Mouse (Mus musculus): ENCODE measurements around the gene Dirc2.
A peak's percentile ranks its signal among the peaks of the same experiment; 100 is the strongest.

The Dirc2 gene

GRCm38 (mm10) chr16:35739548-35739947 lies 29.6 kb downstream of the Dirc2 start:
- no peak for DNase-seq (ENCODE audit: low spot score in 2 of 2)

DNA sequence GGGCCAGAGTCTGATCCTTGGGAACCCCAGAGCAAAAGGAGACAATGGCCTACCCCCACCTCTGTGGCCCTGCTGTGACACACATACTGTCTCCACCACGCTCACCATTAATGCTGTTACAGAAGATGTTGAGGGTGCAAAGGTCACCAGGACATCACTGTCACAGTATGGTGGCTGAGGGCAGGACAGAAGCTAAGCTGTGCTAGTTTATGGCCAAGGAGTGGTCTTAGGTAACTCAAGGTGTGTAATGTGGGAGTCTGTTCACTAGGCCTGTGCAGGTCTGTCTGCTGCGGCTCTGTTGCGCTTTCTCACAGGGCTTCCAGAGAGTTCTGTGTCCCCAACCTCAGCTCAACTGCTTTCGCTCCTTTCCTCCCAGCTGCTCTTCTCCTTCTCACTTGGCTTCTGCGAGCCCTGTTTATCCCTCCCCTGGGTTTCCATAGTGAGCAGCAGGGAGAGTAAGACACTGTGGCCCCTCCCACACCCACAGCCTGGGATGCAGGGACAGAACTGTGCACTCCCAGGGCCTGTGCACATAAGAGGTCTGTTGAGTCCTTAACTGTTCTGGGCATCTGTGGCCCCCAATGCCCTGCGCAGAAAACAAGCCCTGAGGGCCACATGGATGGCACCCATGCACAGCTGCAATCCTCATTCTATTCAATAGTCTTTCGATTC lies 30.9 kb downstream of the Dirc2 start:
- DNase-seq (ENCODE audit: low spot score in 2 of 2): no peak

- DNase-seq (ENCODE audit: low spot score in 2 of 2): no peak
Observed at GRCm38 (mm10) chr16:35734038-35734437, 35.1 kb downstream of the Dirc2 start.

DNA sequence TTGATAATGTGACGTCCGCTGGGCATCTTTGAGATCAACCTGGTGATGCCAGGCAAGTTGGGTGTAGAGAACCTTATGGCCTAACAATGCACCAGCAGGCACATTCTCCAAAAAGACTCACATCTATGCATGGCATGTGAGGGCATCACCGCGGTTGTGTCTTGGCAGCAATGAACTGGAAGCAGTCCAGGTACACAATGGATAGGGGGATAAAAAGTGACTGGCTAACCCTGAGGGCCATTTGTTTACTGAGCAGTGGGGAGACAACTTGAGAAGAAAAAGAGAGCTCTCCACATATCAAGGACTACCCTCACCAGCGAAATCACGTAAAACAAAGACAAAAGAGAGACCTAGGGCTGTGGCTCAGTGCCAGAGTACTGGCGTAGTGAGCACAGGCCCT lies 37.1 kb downstream of the Dirc2 start:
- DNase-seq (ENCODE audit: low spot score in 2 of 2): no peak

- no peak for DNase-seq (ENCODE audit: low spot score in 2 of 2)
Observed at GRCm38 (mm10) chr16:35729151-35729738, 39.9 kb downstream of the Dirc2 start.

DNA sequence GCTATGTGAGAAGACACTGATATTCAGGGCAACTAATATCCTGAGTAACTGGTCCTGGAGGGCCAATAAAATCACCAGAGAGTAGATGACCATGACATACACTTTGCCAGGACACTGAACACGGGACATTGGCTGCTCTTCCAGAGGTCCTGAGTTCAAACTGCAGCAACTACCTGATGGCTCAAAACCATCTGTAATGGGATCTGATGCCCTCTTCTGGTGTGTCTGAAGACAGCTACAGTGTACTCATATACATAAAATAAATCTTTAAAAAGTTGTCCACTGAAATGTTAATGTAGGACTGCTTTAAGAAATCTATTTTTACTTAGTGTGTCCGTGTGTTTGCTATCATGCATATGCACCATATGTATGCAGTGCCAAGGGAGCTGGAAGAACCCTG lies 42.6 kb downstream of the Dirc2 start:
- no peak for DNase-seq (ENCODE audit: low spot score in 2 of 2)

- no peak for DNase-seq (ENCODE audit: low spot score in 2 of 2)
Observed at GRCm38 (mm10) chr16:35724561-35724960, 44.6 kb downstream of the Dirc2 start.

DNA sequence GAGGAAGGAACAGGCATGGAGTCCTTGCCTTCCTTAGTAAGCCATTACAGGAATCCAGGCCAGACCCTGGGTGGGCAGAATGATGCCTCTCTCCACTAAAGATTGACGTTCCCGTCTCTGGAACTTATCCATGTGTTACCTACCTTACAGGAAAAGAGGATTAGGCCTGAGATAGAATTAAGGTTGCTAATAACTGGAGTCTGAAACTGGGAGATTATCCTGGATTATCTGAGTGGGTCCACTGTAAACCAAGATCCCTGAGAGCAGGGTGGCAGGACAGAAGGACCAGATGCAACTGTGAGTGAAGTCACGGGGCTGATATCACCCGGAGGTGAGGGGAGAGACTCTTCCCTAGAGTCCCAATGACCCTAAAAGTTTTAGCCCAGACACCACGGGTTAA lies 51.4 kb downstream of the Dirc2 start:
- no peak for DNase-seq (ENCODE audit: low spot score in 2 of 2)

DNA sequence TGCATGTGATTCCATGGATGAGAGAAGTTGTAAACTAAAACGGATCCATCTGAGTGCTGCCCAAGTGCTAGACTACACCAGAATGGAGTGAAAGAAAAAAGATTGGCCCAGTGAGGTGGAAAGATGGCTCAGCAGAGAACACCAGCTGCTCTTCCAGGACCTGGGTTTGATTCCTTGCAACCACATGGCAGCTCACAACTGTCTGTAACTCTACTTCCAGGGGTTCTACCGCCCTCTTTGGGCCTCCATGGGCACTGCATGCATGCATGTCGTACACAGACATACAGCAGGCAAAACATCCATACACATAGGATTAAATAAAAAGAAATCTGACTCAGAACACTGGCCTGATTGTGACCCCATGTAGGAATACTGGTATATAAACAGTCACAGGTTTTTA lies 52.9 kb downstream of the Dirc2 start:
- no peak for DNase-seq (ENCODE audit: low spot score in 2 of 2)

- no peak for DNase-seq (ENCODE audit: low spot score in 2 of 2)
Observed at GRCm38 (mm10) chr16:35715771-35716170, 53.4 kb downstream of the Dirc2 start.

DNA sequence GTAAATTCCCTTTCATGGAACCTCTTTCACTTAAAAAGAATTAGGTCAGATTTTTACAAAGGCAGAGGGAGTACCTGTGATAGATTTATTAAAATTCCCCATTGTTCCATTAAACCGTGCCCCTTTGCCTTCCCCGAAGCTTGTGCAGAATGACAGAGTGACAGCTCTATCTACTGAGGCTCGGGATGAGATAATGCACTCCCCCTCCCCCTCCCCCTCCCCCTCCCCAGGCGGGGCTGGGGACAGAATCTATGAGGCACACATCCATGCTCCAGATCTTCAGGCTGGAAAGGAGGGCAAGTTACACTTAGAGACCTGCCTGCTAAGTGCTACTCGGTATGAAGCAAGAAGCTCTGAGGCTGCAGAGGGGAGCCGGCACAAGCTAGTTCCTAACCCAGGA lies 53.8 kb downstream of the Dirc2 start:
- DNase-seq (ENCODE audit: low spot score in 2 of 2): no peak

- no peak for DNase-seq (ENCODE audit: low spot score in 2 of 2)
Observed at GRCm38 (mm10) chr16:35714689-35715088, 54.5 kb downstream of the Dirc2 start.

- DNase-seq (ENCODE audit: low spot score in 2 of 2): no peak
Observed at GRCm38 (mm10) chr16:35713606-35714005, 55.5 kb downstream of the Dirc2 start.

GRCm38 (mm10) chr16:35711004-35711403 lies 58.2 kb downstream of the Dirc2 start:
- no peak for DNase-seq (ENCODE audit: low spot score in 2 of 2)

- no peak for DNase-seq (ENCODE audit: low spot score in 2 of 2)
Observed at GRCm38 (mm10) chr16:35707004-35707403, 62.2 kb downstream of the Dirc2 start.

GRCm38 (mm10) chr16:35704796-35705195 lies 64.4 kb downstream of the Dirc2 start:
- DNase-seq (ENCODE audit: low spot score in 2 of 2): no peak

- no peak for DNase-seq (ENCODE audit: low spot score in 2 of 2)
Observed at GRCm38 (mm10) chr16:35703763-35704679, 65.1 kb downstream of the Dirc2 start.

DNA sequence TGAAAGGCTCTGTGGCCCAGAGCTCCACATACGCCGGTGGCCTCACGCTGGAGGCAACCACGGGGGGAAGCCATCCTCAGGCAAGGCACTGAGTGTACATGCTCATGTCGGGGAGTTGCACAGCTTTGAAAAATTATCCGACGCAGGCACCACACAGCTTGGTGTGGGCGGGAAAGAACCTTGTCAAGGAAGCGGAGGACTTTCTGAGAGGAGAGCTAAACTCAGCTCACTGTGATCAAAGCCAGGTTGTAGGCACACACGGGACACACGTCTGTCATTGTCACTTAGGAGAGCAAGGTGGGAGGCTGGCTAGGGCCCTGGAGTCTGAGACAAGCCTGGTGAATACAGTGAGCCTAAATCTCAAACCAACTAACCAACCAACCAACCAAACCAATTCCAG lies 67.3 kb downstream of the Dirc2 start:
- peak; percentile 42 to 71 for DNase-seq (ENCODE audit: low spot score in 2 of 2)

DNA sequence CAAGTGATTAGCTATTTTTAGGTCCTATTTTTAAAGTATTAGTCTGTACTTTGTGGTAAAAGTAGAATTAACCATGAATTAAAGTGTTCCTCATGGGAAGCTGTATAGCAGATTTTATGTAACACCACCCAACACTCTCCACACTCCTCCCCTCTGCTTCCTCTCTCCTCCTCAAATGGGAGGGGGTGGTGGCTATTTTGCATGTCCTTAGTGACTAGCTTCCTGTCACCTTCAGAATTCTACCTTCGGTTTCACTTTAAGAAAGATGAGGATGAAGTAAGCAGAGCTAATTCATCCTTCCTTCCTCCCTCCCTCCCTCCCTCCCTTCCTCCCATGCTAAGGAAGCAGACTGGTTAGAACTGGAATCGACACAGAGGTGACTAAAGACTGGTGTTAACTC lies 73.1 kb downstream of the Dirc2 start:
- DNase-seq (ENCODE audit: low spot score in 2 of 2): no peak

DNA sequence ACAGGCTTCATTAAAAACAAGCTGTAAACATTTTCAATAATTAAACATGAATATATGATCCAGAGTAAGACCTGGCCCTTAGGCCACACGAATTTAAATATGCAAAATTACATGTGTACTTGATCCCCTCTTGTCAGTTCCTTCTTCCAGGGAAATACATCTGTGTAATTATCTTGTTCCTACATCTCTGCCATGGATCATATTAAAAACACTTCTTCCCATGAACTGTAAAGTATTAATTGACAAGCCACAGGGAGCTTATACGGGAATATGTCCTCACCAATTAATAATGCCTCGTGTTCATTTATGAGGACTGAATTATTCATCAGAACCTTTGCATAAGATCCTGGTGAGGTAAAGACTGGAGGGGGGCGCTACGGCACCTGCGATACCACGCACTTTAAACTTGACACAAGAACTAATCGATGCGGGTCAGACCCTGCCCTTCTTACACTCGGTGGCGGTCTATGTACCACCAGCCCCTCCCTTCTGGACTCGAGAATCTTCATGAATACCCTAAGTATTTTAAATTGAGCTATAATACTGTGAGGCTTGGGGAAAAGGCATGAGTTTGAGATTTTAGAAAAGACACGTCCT lies 74.8 kb downstream of the Dirc2 start:
- DNase-seq (ENCODE audit: low spot score in 2 of 2): no peak

- no peak for DNase-seq (ENCODE audit: low spot score in 2 of 2)
Observed at GRCm38 (mm10) chr16:35691606-35692005, 77.5 kb downstream of the Dirc2 start.

- DNase-seq (ENCODE audit: low spot score in 2 of 2): no peak
Observed at GRCm38 (mm10) chr16:35686491-35686890, 82.7 kb downstream of the Dirc2 start.

Data from right cerebral cortex, postnatal 36 days (tissue).